Mouse (Mus musculus): ENCODE measurements at regions not wholly inside any gene's neighbourhood (a gene's known extent, or its start where the extent isn't known, plus 50 kb on each side); places are given as distances from the start of the nearest gene placed in this dataset.

- WGBS: 36% methylated on average over 12 of the region's 12 CpGs
Observed at GRCm38 (mm10) chr10:118640810-118641427, 200.1 kb downstream of the Ifng start.

GRCm38 (mm10) chr10:118643622-118644021, 202.8 kb downstream of the Ifng start:
- H3K4me2 ChIP-seq: no peak overlapping the region
- no peak overlapping the region for H3K27ac ChIP-seq (ENCODE audit: low read depth)
- no peaks in the 10 kb centered on the region for H3K9me3 ChIP-seq (ENCODE audit: low read depth, low read length)
- TF ChIP-seq CTCF (IDR thresholded peaks at IDR 0.05; ENCODE audit: low read depth): no peak
- peaks cover 4% of the 10 kb centered on the region; the same call in 1 of the 2 replicates for H3K4me1 ChIP-seq (ENCODE audit: insufficient read depth)
- DNase-seq (no peak), ATAC-seq (ENCODE audit: insufficient read depth) (no peak)
- H3K4me3 ChIP-seq (ENCODE audit: low read depth, low read length): no peak overlapping the region
- H3K27me3 ChIP-seq (ENCODE audit: insufficient read depth, low read length): no peaks in the 10 kb centered on the region
- H3K36me3 ChIP-seq (ENCODE audit: insufficient read depth): no peaks in the 10 kb centered on the region
- no peak overlapping the region for H3K9ac ChIP-seq
- WGBS: 68% methylated on average over 8 of the region's 8 CpGs

More at GRCm38 (mm10) chr10:118640810-118641427, 200.1 kb downstream of the Ifng start:
- Histone ChIP-seq H3K27ac (ENCODE audit: low read depth) (no peak overlapping the region), H3K27me3 (ENCODE audit: insufficient read depth, low read length) (no peaks in the 10 kb centered on the region), H3K9me3 (ENCODE audit: low read depth, low read length) (no peaks in the 10 kb centered on the region), H3K4me3 (ENCODE audit: low read depth, low read length) (no peak overlapping the region), H3K4me2 (peak overlapping the region; percentile 16; the same call in 1 of the 2 replicates), H3K9ac (no peak overlapping the region), H3K36me3 (ENCODE audit: insufficient read depth) (no peaks in the 10 kb centered on the region), H3K4me1 (ENCODE audit: insufficient read depth) (peaks cover 4% of the 10 kb centered on the region; the same call in 1 of the 2 replicates)
- DNase-seq (peak; percentile 21), ATAC-seq (ENCODE audit: insufficient read depth) (no peak)
- no peak for TF ChIP-seq CTCF (IDR thresholded peaks at IDR 0.05; ENCODE audit: low read depth)

- H3K27ac ChIP-seq (ENCODE audit: low read depth): no peak overlapping the region
- no peak for DNase-seq
- H3K9ac ChIP-seq: no peak overlapping the region
Observed at GRCm38 (mm10) chr10:118648111-118648510, 207.3 kb downstream of the Ifng start.

GRCm38 (mm10) chr10:118656561-118656960, 213.4 kb downstream of the Dyrk2 start:
- Histone ChIP-seq H3K27ac (ENCODE audit: low read depth) (no peak overlapping the region), H3K4me3 (ENCODE audit: low read depth, low read length) (no peak overlapping the region), H3K9me3 (ENCODE audit: low read depth, low read length) (no peaks in the 10 kb centered on the region), H3K4me2 (no peak overlapping the region), H3K36me3 (ENCODE audit: insufficient read depth) (no peaks in the 10 kb centered on the region), H3K27me3 (ENCODE audit: insufficient read depth, low read length) (no peaks in the 10 kb centered on the region), H3K9ac (no peak overlapping the region), H3K4me1 (ENCODE audit: insufficient read depth) (no peaks in the 10 kb centered on the region)
- no peak for TF ChIP-seq CTCF (IDR thresholded peaks at IDR 0.05; ENCODE audit: low read depth)
- DNase-seq (no peak), ATAC-seq (ENCODE audit: insufficient read depth) (no peak)
- WGBS: 74% methylated on average over 5 of the region's 5 CpGs

More at GRCm38 (mm10) chr10:118648111-118648510, 207.3 kb downstream of the Ifng start:
- no peak for TF ChIP-seq CTCF (IDR thresholded peaks at IDR 0.05; ENCODE audit: low read depth)
- Histone ChIP-seq H3K9me3 (ENCODE audit: low read depth, low read length) (no peaks in the 10 kb centered on the region), H3K4me2 (no peak overlapping the region), H3K4me3 (ENCODE audit: low read depth, low read length) (no peak overlapping the region), H3K36me3 (ENCODE audit: insufficient read depth) (no peaks in the 10 kb centered on the region), H3K4me1 (ENCODE audit: insufficient read depth) (no peaks in the 10 kb centered on the region), H3K27me3 (ENCODE audit: insufficient read depth, low read length) (no peaks in the 10 kb centered on the region)
- 64% methylated on average over 2 of the region's 2 CpGs for WGBS
- no peak for ATAC-seq (ENCODE audit: insufficient read depth)

GRCm38 (mm10) chr10:118666009-118666408, 204.0 kb downstream of the Dyrk2 start:
- H3K27me3 ChIP-seq (ENCODE audit: insufficient read depth, low read length): no peaks in the 10 kb centered on the region
- 62% methylated on average over 3 of the region's 3 CpGs for WGBS
- DNase-seq: no peak

GRCm38 (mm10) chr10:118675816-118676465, 194.1 kb downstream of the Dyrk2 start:
- ATAC-seq (ENCODE audit: insufficient read depth) (peak; percentile 82), DNase-seq (peak; percentile 53)
- 29% methylated on average over 18 of the region's 18 CpGs for WGBS
- H3K27me3 ChIP-seq (ENCODE audit: insufficient read depth, low read length): no peaks in the 10 kb centered on the region
- no peak overlapping the region for H3K27ac ChIP-seq (ENCODE audit: low read depth)
- peak overlapping the region; percentile 40; the same call in 1 of the 2 replicates for H3K4me2 ChIP-seq
- H3K4me3 ChIP-seq (ENCODE audit: low read depth, low read length): peak overlapping the region; percentile 8; the same call in 1 of the 2 replicates
- H3K9ac ChIP-seq: no peak overlapping the region
- no peaks in the 10 kb centered on the region; the same call in 1 of the 2 replicates for H3K9me3 ChIP-seq (ENCODE audit: low read depth, low read length)
- H3K4me1 ChIP-seq (ENCODE audit: insufficient read depth): no peaks in the 10 kb centered on the region
- 0 out of 2 replicates have a peak, but pooled peaks have one; percentile 3 for TF ChIP-seq CTCF (IDR thresholded peaks at IDR 0.05; ENCODE audit: low read depth)
- H3K36me3 ChIP-seq (ENCODE audit: insufficient read depth): no peaks in the 10 kb centered on the region

More at GRCm38 (mm10) chr10:118666009-118666408, 204.0 kb downstream of the Dyrk2 start:
- no peaks in the 10 kb centered on the region for H3K9me3 ChIP-seq (ENCODE audit: low read depth, low read length)
- H3K4me2 ChIP-seq: no peak overlapping the region
- H3K4me1 ChIP-seq (ENCODE audit: insufficient read depth): no peaks in the 10 kb centered on the region
- H3K4me3 ChIP-seq (ENCODE audit: low read depth, low read length): no peak overlapping the region
- no peak for ATAC-seq (ENCODE audit: insufficient read depth)
- no peaks in the 10 kb centered on the region for H3K36me3 ChIP-seq (ENCODE audit: insufficient read depth)
- H3K27ac ChIP-seq (ENCODE audit: low read depth): no peak overlapping the region
- no peak overlapping the region for H3K9ac ChIP-seq
- no peak for TF ChIP-seq CTCF (IDR thresholded peaks at IDR 0.05; ENCODE audit: low read depth)

GRCm38 (mm10) chr10:118678750-118679418, 191.1 kb downstream of the Dyrk2 start:
- Histone ChIP-seq H3K27me3 (ENCODE audit: insufficient read depth, low read length) (no peaks in the 10 kb centered on the region), H3K27ac (ENCODE audit: low read depth) (no peak overlapping the region), H3K4me2 (no peak overlapping the region), H3K9ac (no peak overlapping the region), H3K9me3 (ENCODE audit: low read depth, low read length) (no peaks in the 10 kb centered on the region), H3K36me3 (ENCODE audit: insufficient read depth) (no peaks in the 10 kb centered on the region), H3K4me1 (ENCODE audit: insufficient read depth) (no peaks in the 10 kb centered on the region), H3K4me3 (ENCODE audit: low read depth, low read length) (no peak overlapping the region)
- ATAC-seq (ENCODE audit: insufficient read depth): no peak
- DNase-seq: no peak
- no peak for TF ChIP-seq CTCF (IDR thresholded peaks at IDR 0.05; ENCODE audit: low read depth)
- 69% methylated on average over 12 of the region's 12 CpGs for WGBS

Data from lung, embryonic 14.5 days (tissue).